Mouse (Mus musculus) layer of hippocampus, adult 2 months (tissue): ENCODE results near the gene Lamc2. TPM values are rescaled to one million over a fixed set of nuclear protein-coding genes. Genes with fewer than 3 reads are reported as not detected.

Experiments used
- DNase-seq, 2 experiments: peaks; one replicate each; pipeline ENCODE4 v3.0.0; 2022; ENCODE audit warnings: low spot score in 2 of 2
- H3K27ac ChIP-seq: fragments of 200-600 bp; 2 replicates; pipeline ENCODE4 v1.8.1; 2022
- H3K4me3 ChIP-seq: fragments of 200-600 bp; 2 replicates; pipeline ENCODE4 v1.8.1; 2022; ENCODE audit warnings: mild to moderate bottlenecking
- CTCF ChIP-seq: fragments of 200-600 bp; conservative IDR thresholded peaks from 2 replicates; pipeline ENCODE4 v1.8.1; 2022; ENCODE audit warnings: antibody characterized with exemption, mild to moderate bottlenecking, moderate library complexity
- total RNA-seq, 2 experiments: library from RNA; stranded (reverse); gene quantifications; 2 replicates each; pipeline ENCODE4 v1.2.3; 2021

The Lamc2 gene
- total RNA-seq, 2 experiments from 2014 or later, result 1.6 to 3.2 TPM

DNA sequence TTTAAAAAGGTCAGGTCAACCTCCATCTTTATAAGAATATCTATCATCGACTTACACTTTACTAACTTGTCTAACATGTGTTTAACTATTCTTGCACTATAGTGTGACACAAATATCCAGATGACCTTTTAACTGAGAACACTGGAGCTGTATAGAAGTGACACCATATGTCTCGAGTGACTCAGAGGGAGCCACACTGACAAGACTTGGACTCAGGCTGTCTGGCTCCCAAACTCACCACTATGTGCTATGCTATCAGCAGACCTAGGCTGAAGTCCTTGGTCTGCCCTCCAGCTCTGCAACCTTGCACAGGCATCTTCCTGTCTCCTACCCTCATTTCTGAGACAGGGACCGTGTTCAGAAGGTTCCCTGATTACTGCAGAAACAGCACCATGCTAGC is 22.4 kb downstream of the Lamc2 start:
- no peak for DNase-seq
- no peak for TF ChIP-seq CTCF

DNA sequence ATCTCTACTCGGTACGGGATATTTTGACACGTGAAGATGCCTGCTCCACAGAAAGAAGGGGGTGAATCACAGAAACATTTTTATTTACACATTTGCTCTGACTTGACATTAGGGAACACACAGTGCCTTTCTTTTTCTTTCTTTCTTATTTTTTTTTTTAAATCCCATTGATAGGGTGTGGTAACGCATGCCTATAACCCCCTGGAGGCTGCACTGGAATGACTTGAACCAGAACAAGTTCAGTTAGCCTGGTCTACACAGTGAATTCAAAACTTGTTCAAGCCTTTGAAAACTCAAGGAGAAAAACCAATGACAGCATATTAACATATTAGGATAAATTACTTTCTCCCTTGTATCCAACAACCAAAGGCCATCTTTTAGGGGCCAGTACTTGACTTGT is 27.1 kb downstream of the Lamc2 start:
- H3K4me3 ChIP-seq, result no peak overlapping the region
- TF ChIP-seq CTCF, result no peak
- no peak for DNase-seq
- H3K27ac ChIP-seq, result no peak overlapping the region

More for the DNA sequence above, 22.4 kb downstream of the Lamc2 start:
- no peak overlapping the region for H3K27ac ChIP-seq
- no peak overlapping the region for H3K4me3 ChIP-seq

DNA sequence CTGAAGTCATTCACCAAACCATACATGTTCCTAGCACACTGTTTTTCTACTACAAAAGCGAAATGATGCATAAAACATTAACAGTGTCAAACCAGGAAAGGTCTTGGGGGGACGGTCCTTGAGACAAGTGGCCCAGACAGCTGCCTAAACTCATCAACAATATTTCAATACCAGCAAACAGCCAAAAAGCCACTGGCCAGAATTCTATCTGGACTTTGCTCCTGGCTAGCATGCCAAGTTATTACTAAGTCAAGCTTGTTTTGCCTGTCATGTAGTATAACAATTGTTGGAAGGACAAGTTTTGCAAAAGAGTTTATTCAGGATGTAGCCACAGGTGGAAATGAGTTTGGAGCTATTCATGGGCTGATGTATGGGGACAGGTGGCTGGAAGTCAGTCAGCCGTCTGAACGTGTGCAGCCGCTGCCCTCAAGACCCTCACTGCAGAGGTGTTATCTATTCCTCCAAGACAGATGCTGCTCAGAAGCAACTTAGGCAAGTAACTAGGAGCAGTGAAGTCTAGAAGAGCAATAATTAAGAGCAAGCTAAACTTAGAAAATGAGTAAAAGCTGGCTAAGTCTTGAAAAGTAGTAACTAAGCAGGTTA is 29.1 kb downstream of the Lamc2 start:
- H3K27ac ChIP-seq, result no peak overlapping the region
- TF ChIP-seq CTCF, result no peak
- no peak overlapping the region for H3K4me3 ChIP-seq
- DNase-seq, result no peak

DNA sequence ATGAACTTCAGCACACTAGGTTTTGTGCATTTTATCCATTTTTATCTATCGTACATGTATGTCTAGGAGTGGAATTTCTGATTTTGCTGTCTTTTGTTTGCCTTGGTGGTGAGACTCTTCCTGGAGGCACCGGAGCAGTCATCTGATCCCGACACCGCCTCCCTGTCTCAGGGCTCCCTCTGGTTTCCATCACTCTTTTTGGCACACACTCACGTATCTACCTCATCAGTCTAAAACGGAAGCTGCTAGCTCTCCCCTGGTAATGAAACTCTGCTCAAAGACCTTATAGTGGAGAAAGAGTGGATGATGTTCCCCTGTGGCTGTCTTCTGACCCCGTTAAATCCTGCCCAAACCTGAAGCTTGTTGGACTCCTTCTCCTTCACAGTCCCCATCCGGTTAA is 30.9 kb downstream of the Lamc2 start:
- H3K27ac ChIP-seq, result no peak overlapping the region
- H3K4me3 ChIP-seq, result no peak overlapping the region
- DNase-seq, result no peak
- no peak for TF ChIP-seq CTCF

DNA sequence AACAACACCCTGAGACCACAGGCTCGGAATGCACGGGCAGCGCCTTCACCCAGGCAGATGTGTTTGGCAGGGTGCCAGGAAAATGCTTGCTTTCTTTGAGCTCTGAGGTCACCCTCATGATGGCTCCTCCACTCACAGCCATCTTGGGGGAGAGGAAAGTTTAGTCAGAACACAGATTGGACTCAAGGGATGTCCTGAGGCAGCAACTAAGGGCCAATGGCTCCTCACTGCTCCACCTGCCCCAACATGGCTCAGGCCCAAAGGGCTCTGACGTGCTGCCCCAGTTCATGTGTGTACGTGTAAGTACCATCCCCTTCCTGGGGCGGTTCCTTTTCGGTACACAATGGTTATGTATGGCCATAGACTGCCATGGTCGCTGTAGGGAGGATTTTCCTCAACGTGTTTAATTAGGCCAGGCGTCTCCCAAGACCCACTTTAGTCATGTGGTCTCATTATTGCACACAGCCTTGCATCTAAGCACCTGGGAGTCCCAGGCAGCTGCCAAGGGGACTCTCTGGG is 32.6 kb downstream of the Lamc2 start:
- no peak for DNase-seq
- no peak for TF ChIP-seq CTCF
- Histone ChIP-seq H3K27ac (no peak overlapping the region), H3K4me3 (no peak overlapping the region)

DNA sequence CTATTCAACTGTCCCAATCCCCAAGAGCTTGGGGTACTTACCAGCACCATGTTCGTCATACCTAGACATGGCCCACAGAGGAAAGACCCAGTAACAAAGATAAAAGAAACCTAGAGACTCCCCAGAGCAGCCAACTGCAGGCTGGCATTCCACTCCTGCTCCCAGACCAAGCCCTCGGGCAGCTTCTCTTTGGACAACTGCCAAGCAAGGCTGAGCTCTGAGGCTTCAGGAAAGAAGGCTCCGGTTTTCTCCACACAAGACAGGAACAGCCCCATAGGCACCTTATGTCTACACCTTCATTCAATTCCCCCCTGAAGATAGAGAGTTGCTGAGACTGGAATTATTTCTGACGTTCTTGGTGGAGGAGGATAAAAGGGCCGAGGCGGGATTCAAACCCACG is 33.7 kb downstream of the Lamc2 start:
- no peak for DNase-seq
- Histone ChIP-seq H3K27ac (no peak overlapping the region), H3K4me3 (no peak overlapping the region)
- TF ChIP-seq CTCF, result no peak

DNA sequence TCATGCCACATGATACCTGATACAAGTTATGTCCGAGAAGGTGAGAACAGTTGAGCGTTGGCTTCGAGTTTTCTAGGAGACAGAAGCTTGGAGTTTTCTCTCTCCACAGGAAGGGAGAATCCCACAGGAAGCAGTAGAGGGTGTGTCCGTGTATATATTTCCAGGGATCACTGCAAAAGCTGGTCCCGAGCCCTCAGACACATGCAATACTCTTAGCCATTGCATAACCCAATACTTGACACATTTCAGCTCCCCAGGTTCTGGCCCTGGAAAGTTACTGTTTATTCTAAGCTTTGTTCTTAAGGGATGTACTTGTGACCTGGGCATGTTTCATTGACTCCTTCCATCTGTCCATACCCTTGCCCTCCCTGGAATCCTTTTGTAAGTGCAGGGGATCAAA is 40.5 kb downstream of the Lamc2 start:
- no peak overlapping the region for H3K27ac ChIP-seq
- DNase-seq, result no peak
- H3K4me3 ChIP-seq, result no peak overlapping the region
- TF ChIP-seq CTCF, result no peak

DNA sequence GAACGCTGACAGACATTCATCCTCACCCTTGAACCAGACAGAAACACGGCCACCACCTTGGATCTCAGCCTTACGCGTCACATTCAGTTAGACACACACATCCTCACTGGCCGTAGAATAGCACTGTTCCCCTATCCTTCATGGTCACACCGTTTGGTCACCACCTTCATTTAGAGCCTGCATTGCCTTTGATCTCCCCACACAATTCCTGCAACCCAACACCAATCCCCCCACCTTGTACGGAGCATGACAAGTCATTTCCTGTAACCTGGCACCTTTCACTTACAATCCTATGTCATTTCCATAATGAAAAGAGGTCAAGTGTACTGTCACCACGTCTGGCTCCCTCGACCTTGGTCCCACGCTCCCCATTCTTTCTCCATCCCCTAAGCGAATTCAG is 42.2 kb downstream of the Lamc2 start:
- DNase-seq, result no peak
- Histone ChIP-seq H3K4me3 (no peak overlapping the region), H3K27ac (no peak overlapping the region)
- no peak for TF ChIP-seq CTCF

DNA sequence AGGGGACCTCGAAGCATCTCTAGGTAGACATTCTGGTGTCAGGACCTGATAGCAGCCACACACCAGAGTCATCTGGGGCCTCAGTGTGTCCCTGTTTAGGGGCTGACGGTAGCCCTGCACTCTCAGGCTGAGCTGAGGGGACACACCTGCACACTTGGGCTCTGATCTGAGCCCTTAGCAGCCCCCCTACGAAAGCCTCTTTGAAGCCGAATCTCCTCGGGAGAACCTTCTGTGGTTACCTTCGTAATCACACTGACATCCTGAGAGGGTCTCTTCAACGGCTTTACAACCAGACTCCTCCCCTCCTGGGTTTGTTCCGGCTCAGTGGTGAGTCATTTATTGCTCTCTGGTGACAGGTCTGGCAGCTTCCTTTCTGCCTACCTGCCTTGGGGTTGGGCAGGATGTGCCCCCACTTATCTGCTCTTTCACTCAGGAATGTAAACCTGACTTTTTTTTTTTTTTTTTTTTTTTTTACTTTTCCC is 45.5 kb downstream of the Lamc2 start:
- H3K4me3 ChIP-seq, result no peak overlapping the region
- H3K27ac ChIP-seq, result no peak overlapping the region
- no peak for DNase-seq
- no peak for TF ChIP-seq CTCF

DNA sequence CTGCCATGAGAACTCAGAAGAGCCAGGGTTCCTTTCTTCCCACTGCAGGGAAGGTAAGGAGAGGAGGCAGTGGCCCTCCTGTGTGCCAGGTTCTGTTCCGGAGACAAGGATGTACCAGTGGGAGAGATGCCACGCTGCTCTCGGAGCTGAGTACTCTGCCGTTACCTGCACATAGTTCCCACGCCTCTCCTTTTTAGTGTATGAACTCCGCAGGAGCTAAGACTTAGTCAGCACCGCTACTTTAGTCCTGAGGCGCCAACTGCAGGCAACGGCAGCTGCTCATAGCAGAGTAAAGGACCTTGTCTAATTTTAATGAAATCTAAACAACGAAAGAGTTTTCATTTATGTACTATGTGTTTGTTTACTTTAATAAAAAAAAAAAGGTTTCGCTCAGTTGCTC is 46.0 kb downstream of the Lamc2 start:
- TF ChIP-seq CTCF, result no peak

DNA sequence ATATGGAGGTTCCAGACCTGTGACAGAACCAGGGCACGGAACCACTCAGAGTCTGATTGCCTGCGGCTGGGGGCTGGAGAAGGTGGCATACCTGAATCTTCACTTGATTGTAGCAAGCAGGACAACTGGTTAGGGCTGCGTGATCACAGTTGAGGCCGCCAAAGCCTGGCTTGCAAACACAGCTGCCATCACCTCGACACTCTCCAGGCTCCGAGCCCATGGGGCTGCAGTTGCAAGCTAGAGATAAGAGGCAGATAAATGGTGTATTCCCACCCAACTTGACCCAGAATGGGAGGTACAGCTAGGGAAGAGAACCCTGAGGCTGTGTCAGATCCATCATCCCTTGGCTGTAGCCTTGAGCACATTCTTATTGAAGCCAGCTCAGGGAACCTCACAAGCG is 46.6 kb downstream of the Lamc2 start:
- TF ChIP-seq CTCF, result no peak
- no peak for DNase-seq

More for the DNA sequence above, 46.0 kb downstream of the Lamc2 start:
- no peak overlapping the region for H3K4me3 ChIP-seq
- H3K27ac ChIP-seq, result no peak overlapping the region
- no peak for DNase-seq

DNA sequence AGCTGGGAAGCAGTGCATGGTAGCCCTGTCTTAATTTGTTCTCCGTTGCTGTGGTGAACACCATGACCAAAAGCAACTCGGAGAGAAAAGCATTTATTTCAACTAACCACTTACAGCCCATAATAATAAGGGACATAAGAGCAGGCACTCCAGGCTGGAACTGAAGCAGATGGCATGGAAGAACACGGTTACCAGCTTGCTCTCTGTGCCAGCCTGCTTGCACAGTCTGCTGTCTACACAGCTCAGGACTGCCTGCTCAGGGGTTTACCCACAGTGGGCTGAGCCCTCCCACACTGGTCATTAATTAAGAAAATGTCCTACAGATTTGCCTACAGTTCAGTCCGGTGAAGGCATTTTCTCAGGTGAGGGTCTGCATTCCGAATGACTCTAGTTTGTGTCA is 47.8 kb downstream of the Lamc2 start:
- no peak for TF ChIP-seq CTCF
- peak; percentile 31 to 47 for DNase-seq
- Histone ChIP-seq H3K4me3 (no peak overlapping the region), H3K27ac (peak overlapping the region; percentile 25; the same call in 1 of the 2 replicates)

More for the DNA sequence above, 46.6 kb downstream of the Lamc2 start:
- Histone ChIP-seq H3K27ac (no peak overlapping the region), H3K4me3 (no peak overlapping the region)

DNA sequence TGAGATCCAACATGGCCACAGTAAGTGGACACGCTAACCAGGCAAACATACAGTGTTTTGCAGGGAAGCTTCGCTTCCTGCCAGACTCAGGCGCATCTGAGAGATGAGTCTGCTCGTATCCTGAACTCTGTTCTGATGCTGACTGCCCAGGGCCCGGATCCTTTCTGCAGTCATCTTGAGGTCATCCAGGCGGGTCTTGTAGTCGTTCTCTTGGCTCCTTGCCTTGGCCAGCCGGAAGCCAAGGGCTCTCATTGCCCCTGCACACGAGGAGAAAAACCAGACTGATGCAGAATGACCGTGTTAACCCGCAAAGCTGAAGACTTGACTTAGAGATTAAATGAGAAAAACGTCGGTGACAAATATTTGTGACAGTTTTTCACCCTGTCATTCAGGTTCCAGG is 49.6 kb downstream of the Lamc2 start:
- TF ChIP-seq CTCF, result no peak
- no peak overlapping the region for H3K27ac ChIP-seq
- no peak for DNase-seq
- no peak overlapping the region for H3K4me3 ChIP-seq

DNA sequence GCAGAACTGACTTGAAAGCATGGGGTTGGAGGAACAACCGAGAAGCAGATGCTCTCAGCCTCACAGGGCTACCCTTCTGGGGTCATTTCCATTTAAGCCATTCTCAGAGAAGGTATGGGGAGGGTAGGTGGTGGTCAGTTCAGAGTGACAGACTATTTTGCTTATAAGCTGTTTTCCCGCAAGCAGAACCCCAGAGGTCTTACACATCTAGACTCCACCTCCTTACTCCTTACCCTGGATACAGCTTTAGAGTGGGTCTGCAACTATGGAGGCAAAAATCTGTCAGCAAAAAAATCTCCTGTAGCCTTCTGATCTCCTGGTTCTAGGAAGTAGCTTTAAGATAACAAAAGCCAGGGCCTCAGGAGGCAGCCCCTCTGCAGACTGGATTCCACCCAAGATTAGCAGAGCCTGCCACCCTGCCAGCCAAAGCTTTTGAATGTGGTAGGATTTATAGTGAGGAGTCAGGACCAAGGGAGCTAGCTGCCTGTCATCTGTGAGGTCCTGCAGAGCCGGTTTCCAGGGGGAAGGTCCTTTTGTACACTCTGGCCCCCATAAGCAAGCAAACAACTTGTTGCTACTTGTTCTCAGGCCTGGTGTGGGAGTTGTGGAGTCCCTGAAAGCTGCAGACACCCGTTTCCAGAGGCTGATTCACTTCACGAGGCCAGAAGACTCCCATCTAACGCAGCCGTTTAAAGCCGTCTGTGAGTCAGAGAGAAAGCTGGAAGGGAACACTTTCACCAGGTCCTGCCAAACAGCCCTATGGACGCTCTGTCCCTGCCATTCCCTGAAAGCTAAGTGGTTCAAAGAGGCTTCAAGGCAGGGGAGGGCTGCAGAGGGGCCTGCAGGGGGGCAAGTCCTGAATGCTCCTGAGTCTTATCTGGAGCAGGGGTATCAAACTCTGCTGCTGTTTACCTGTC is 52.1 kb downstream of the Lamc2 start:
- no peak for TF ChIP-seq CTCF
- DNase-seq, result no peak
- no peak overlapping the region for H3K4me3 ChIP-seq
- 0 out of 2 replicates have a peak overlapping the region, but pooled peaks have one; percentile 18 for H3K27ac ChIP-seq
